Mouse (Mus musculus) lung, postnatal 10 days (tissue): ENCODE data around the gene Slc4a4.
"Not testable (repeated sequence)": the region's sequence is repeated elsewhere in the genome, so short reads cannot be mapped to it uniquely, and the experiment has no call there.

Experiments used
- DNase-seq: peaks from one replicate; pipeline ENCODE4 v3.0.0; 2021

Gene Slc4a4

DNA sequence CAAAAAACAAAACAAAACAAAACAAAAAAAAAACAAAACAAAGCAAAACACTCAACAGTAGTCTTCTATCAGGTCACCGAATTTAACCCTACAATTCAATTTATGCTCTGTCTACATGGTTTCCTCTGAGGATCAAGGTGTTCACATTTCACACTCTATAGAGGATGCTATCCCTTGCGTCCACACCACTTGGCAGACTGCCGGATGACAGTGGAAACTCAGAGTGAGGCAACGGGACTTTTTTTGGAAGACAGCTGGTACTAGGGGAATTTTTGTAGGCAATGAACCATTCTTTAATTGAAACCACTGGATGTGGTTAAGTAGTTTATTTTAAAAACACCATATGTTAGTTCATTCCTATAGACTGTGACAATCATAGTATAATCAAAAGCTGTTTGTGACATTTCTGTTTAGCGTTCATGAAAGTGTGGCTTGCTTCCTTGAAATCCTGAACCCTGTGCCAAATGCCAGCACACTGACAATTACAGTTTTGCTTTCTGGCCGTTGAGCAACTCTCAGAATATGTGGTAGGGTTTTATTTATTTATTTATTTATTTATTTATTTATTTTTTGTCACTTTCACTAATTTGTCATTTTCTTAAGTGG lies 78.2 kb downstream of the Slc4a4 start:
- DNase-seq, result peak; percentile 24

DNA sequence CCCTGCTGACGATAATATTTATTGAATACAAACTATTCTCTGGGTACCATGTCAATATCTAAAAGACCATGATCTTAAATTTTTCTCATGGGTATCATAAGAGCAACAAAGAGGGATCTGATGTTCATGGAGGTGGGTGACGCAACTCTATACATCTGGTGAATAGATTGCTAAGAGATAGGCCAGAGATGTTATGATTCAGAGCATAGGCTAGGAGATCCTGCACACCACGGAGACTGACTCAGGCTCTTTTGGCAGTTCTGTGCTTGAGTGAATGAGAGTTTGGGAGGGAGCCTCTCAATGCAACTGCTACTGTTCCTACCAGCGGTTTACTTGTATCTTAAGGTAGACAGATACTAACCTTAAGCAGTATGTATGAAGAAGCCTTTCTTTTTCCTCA lies 79.9 kb downstream of the Slc4a4 start:
- DNase-seq, result no peak

- DNase-seq, result no peak
These were observed 82.5 kb downstream of the Slc4a4 start for GRCm38 (mm10) chr5:88968923-88969639.

DNA sequence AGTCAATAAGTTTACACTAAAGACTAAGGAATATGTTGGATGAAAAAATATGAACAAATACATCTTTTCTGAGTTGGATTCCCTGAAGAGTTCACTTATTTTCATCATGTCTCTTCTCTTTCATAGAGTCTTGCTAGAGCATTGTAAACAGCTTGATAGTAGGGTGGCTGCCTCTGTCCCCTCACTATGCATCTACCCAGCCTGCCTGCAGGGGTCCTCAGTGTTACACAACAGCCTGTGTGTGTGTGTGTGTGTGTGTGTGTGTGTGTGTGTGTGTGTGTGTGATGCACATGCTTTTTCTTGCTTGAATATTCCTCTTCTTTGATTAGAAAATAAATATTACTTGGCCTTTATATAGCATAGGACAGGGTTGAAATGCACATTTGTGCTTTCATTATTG lies 84.9 kb downstream of the Slc4a4 start:
- peak; percentile 14 for DNase-seq

GRCm38 (mm10) chr5:88972277-88972676 lies 85.7 kb downstream of the Slc4a4 start:
- no peak for DNase-seq

- DNase-seq, result no peak
These were observed 86.5 kb downstream of the Slc4a4 start for GRCm38 (mm10) chr5:88973130-88973529.

DNA sequence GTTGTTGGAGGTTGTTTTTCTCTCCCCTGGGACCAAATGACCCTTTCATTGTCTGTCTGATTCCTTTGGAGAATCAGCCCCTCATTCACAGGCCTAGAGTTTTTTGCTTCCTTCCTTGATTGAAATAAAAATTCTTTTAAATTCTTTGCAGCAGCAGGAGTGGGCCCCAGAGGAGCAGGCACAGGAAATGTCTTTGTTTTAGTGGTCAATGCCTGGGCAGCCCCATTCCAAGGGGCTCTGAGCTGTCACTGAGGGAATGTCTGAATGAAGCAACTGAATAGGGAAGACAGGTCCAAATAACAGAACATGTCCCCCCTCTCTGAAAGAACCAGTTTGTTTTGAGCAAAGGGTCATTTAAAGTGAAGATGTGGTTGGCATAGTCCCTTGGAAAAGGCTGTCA lies 89.1 kb downstream of the Slc4a4 start:
- DNase-seq, result no peak

GRCm38 (mm10) chr5:88976428-88976827 lies 89.8 kb downstream of the Slc4a4 start:
- DNase-seq, result no peak

- no peak for DNase-seq
These were observed 94.1 kb downstream of the Slc4a4 start for GRCm38 (mm10) chr5:88980740-88981139.

DNA sequence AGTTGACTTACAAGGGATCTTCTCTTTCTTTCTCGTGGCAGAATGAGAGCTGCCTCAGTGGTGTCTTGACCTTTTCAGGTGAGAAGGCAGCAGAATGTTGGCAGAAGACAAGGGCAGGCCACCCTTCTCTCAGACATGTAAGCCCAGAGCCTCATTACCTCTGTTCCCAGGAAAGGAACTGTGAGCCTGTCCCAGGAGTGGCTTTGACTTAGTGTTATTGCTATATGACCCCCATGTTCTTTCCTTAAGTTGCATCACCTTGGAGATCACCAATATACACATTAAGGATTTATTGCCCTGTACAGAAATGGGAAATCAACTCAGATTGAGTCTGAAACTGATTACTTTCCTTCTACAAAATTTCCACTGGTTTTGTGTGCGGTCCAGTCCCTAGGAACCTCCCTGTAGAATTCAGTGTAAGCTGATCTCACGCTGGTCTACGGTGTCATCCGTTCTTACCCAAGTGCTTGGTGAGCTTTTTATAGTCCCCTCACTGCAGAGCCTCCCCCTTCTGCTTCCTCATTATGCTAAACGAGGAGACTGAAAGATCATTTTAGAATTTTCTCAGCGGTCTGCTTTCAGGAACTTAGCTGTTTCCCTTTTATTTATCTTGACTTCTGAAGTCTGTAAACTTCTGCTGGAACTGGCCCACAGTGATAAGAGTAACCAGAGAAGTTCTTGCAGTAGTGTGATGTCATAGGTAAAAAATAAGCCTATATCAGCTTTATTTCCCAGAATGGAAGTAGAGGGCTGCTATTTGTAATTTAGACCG lies 94.8 kb downstream of the Slc4a4 start:
- no peak for DNase-seq

DNA sequence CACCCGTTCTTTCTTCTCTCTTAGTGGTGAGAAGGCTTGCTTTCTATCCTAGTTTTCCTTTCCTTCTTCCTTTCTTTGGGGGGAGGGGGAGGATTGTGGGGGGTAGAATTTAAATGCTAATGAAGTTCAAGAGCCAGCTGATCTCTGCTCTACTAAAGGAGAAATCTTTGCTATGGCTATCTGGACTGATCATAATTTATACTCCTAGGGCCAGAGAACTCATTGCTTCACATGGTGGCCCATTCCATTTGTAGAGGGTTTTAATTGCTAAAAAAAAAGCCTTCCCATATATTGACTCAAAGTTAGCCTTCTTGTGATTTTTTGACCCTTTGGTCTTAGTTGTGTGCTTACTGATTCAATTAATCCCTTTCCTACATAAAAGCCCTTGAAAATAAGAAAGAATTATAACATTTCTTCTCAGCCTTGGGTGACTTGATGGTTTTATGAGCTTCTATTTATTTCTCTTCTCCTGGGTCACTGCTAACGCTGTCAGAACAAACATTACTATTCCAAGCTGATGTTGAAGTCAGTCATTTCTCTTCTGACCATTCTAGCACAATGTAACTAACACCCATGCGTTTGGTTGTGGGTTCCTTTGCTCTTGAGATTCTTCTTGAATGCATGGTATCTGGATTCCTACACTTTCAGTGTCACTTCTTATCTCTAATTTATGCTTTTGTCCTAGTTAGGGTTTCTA lies 95.6 kb downstream of the Slc4a4 start:
- no peak for DNase-seq

GRCm38 (mm10) chr5:88983170-88983569 lies 96.6 kb downstream of the Slc4a4 start:
- DNase-seq, result no peak

DNA sequence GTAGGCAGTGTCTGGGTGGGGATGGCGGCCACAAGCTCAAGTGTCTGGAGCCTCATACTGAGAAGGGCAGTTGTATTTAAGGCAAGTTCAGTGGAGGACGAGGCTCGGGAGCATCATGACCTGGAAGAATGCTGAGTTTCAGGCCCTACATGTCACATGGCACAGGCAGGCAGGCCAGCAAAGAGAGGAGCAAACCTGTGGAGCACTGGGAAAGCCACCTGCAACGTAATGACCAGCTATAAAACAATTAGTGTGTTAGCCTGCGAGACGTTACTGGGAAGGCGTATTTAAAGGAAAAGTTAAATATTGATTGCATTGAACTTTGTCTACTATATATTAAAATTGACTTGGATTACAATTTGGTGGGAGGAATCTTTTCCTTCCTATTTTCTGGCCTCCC lies 97.0 kb downstream of the Slc4a4 start:
- DNase-seq, result no peak

GRCm38 (mm10) chr5:88989018-88989417 lies 102.4 kb downstream of the Slc4a4 start:
- no peak for DNase-seq

DNA sequence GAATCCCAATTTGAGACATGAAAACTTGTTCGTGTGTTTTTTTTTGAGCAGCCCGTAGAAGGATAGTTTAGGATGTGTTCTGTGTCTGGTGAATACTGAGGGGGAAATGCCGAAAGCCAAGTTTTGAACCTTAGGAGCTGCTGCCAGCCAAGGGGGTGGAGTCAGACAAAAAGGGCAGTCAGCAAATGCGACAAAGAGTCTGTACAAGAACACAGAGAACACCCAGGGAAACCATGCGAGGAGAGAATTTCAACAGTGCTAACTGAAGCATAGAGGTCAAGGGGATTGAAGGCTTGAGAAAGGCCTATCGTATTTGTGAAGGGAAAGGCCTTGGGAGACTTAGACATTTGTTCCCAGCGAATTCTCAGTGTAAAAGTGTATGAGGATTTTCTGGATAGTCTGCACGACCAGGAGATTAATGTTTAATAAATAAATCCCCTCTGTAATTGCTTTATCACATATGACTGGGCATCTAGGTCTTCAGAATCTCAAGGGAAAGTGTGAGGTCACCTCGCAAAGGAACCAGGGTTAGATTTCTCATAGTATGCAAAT lies 103.7 kb downstream of the Slc4a4 start:
- peak; percentile 10 for DNase-seq

DNA sequence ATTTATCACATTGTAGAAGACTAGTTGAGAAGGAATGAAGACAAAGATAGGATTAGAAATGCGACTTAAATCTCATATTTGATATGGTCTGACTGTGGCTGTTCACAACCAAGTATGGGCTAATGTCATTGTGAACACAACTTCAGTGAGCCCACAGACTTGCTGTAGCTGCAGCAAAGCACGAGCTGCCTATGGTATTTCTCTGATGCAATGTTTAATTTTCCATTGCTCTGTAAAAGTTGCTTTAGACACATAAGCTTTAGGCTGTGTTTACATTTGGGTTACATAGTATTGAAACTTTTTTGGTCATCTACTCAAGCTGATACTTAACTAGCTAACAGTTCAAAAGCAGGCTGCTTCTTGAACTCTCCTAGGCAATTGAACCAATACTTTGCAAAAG lies 104.7 kb downstream of the Slc4a4 start:
- DNase-seq, result not testable (repeated sequence)

GRCm38 (mm10) chr5:88994533-88994932 lies 107.9 kb downstream of the Slc4a4 start:
- no peak for DNase-seq

DNA sequence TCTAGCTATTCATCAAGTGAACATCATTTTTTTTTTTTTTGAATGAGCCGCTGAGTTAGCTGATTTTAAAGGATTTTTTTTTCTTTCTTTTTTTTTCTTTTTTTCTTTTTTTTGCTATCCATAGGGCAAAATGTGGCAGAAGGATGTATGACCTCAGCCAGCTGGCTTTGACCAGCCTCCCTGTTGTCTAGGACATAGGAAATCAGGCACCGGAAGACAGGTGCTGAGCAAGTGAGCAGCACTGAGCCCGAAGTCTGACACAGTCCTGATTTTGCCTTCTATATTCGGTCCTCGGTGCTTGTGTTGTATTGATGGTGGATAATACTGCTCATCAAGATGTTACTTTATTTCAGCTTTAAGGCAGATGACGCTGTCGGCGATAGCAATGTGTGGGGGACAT lies 109.6 kb downstream of the Slc4a4 start:
- DNase-seq, result no peak

GRCm38 (mm10) chr5:88997277-88997676 lies 110.7 kb downstream of the Slc4a4 start:
- no peak for DNase-seq

DNA sequence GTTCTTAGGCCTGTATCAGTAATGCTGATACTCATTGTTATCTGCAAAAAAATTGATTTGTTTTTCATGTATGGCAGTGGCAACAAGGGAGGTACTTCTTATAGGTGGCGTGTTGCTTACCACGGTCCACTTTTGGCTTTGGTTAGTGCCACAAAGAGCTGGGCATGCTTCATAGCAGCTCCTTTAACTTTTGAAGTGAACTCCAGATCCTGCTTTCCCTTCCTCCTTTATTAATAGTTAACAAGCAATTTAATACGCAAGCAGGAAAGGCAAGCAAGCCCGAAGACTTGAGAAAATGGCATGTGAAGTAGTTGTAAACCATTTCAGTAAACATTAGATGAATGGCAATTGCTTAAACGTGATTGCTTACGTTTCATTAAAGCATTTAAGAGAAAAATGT lies 113.2 kb downstream of the Slc4a4 start:
- no peak for DNase-seq

DNA sequence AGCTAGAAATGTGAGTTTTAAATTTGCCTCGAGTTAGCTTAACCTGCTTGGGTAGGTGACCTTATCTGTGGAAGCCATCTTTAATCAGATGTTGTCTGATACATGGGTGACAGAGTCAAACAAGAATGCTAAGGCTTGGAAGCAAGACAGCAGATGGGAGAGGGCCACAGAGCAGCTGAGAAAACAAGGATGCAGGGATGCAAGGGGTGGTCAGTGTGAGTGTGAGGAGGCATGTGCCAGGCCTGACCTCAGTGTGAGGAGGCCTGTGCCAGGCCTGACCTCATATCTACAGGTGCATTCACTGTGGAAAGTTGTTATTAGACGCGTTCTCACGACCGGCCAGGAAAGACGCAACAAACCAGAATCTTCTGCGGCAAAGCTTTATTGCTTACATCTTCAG lies 114.0 kb downstream of the Slc4a4 start:
- no peak for DNase-seq

DNA sequence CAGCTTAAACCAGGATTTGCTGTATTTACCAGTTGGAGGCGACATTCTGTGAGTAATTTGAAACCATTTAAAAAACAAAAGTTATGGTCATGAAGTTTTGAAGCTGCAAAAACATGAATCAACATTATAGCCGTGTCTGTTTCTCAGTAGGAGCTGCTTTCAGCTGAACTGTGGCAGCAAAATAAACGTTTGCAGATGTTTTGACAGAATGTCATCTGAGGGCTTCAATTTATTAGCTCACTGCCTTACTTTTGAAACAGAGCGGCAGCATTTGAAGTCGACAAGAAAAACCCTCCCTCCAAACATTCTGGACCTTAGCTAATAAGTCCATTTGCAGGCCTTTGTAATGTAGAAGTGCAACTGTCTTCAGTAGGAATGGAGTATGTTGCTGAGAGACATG lies 123.5 kb downstream of the Slc4a4 start:
- no peak for DNase-seq

GRCm38 (mm10) chr5:89012456-89012855 lies 125.8 kb downstream of the Slc4a4 start:
- no peak for DNase-seq
